Mouse (Mus musculus): Measurements from ENCODE around the gene Slc38a6. TPM values are rescaled to one million over a fixed set of nuclear protein-coding genes. Genes with fewer than 3 reads are reported as not detected.
A peak's percentile ranks its signal among the peaks of the same experiment; 100 is the strongest.

Slc38a6 gene
- polyA plus RNA-seq, 1 experiment from 2014 or later = 6.2 TPM

DNA sequence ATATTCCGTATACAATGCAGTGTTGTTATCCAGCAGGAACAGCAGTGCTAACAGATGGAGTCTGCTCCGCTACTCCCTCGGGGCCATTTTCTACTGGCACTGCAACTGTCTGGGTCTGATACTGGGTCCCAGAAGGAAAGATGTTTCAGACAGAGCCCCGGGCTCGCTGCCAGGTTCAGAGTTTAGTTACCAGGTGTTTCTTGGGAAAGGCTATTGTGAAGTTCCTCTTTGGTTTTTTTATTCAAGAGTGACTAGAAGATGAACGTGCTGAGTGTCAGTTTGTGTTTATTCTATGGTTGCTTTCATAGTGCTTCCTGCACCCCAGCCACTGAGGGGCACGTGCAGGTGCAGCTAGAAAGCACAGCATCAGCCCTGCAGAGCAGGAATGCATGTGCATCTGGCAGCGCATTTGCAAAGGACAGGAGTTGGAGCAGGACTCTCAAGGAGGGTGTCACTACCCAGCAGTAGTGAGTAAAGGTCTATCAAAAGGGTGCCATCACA is 47.5 kb downstream of the Slc38a6 start:
- Histone ChIP-seq H3K4me3 (replicated peaks; ENCODE audit: low read depth, low read length) (no peak overlapping the region), H3K27me3 (ENCODE audit: insufficient read depth, low read length) (no peaks in the 10 kb centered on the region), H3K9me3 (replicated peaks; ENCODE audit: low read length) (no peaks in the 10 kb centered on the region), H3K4me2 (ENCODE audit: low read length) (no peak overlapping the region), H3K9ac (ENCODE audit: low read depth, low read length) (no peak overlapping the region), H3K27ac (no peak overlapping the region), H3K36me3 (ENCODE audit: insufficient read depth, low read length) (no peaks in the 10 kb centered on the region; the same call in 1 of the 2 replicates), H3K4me1 (replicated peaks; ENCODE audit: insufficient read depth, low read length) (no peaks in the 10 kb centered on the region)
- no peak for TF ChIP-seq CTCF (IDR thresholded peaks at IDR 0.05; ENCODE audit: low read depth)
- DNase-seq (ENCODE audit: low spot score) (no peak), ATAC-seq (replicated peaks; ENCODE audit: low FRiP score, low read depth) (no peak)
- WGBS = 67% methylated on average over 8 of the region's 8 CpGs

DNA sequence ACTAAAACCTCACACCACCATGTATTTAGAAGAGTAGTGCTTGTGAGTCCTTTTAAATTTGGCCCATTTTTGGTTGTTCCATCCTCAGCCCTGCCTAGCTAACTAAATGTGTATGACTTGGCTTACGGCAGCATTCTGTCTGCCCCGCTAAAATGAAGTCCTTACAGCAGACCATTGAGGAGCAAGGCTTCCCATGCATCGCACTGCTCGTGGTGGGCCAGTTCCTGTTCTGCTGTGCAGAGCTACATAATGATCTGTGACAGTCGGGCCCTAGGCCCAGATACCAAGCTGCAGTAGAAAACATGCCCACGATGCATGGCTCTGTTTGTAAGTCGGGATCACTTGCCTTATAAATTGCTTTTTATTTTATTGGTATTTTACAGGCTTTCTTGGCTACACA is 50.5 kb downstream of the Slc38a6 start:
- no peak overlapping the region for H3K27ac ChIP-seq
- 88% methylated on average over 7 of the region's 7 CpGs for WGBS
- H3K4me3 ChIP-seq (replicated peaks; ENCODE audit: low read depth, low read length) = no peak overlapping the region
- no peaks in the 10 kb centered on the region for H3K27me3 ChIP-seq (ENCODE audit: insufficient read depth, low read length)
- ATAC-seq (replicated peaks; ENCODE audit: low FRiP score, low read depth) (no peak), DNase-seq (ENCODE audit: low spot score) (no peak)
- no peaks in the 10 kb centered on the region for H3K4me1 ChIP-seq (replicated peaks; ENCODE audit: insufficient read depth, low read length)
- no peaks in the 10 kb centered on the region for H3K9me3 ChIP-seq (replicated peaks; ENCODE audit: low read length)
- TF ChIP-seq CTCF (IDR thresholded peaks at IDR 0.05; ENCODE audit: low read depth) = no peak
- no peak overlapping the region for H3K4me2 ChIP-seq (ENCODE audit: low read length)
- H3K36me3 ChIP-seq (ENCODE audit: insufficient read depth, low read length) = no peaks in the 10 kb centered on the region; the same call in 1 of the 2 replicates
- H3K9ac ChIP-seq (ENCODE audit: low read depth, low read length) = no peak overlapping the region

DNA sequence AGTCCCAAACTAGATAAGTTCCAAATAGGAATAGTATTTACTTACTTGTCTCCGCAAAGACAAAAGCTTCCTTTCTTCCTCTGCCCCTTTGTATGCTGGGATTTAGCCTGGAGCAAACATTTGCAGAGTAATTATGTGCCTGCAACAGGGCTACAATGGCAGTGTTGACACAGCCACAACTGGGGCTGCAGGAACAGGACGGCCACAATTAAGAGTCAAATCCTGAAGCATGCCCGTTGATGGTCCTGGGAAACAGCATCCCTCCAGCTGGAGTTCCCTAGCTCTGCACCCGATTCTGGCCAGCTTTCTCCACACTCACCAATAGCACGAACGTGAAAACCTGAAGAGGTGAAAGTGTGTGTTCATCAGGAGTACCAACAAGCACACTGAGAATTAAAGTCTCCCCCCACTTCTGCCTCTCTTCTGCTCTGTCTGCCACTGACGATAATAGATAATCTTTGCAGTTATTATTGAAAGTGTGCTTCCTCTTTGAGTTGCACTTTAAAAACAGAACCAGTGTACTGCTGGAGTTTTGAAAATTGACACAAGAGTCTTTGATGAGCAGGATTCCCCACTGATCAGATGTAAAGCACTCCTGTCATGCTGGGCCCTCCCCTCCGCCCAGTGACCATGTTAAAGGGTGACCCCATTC is 54.2 kb downstream of the Slc38a6 start:
- Histone ChIP-seq H3K36me3 (ENCODE audit: insufficient read depth, low read length) (peaks cover 7% of the 10 kb centered on the region; the same call in 1 of the 2 replicates), H3K4me1 (replicated peaks; ENCODE audit: insufficient read depth, low read length) (no peaks in the 10 kb centered on the region), H3K9ac (ENCODE audit: low read depth, low read length) (no peak overlapping the region), H3K4me3 (replicated peaks; ENCODE audit: low read depth, low read length) (no peak overlapping the region), H3K27me3 (ENCODE audit: insufficient read depth, low read length) (no peaks in the 10 kb centered on the region), H3K27ac (no peak overlapping the region), H3K9me3 (replicated peaks; ENCODE audit: low read length) (no peaks in the 10 kb centered on the region), H3K4me2 (ENCODE audit: low read length) (no peak overlapping the region)
- ATAC-seq (replicated peaks; ENCODE audit: low FRiP score, low read depth) = no peak
- WGBS = 47% methylated on average over 8 of the region's 8 CpGs
- no peak for TF ChIP-seq CTCF (IDR thresholded peaks at IDR 0.05; ENCODE audit: low read depth)
- DNase-seq (ENCODE audit: low spot score) = no peak

DNA sequence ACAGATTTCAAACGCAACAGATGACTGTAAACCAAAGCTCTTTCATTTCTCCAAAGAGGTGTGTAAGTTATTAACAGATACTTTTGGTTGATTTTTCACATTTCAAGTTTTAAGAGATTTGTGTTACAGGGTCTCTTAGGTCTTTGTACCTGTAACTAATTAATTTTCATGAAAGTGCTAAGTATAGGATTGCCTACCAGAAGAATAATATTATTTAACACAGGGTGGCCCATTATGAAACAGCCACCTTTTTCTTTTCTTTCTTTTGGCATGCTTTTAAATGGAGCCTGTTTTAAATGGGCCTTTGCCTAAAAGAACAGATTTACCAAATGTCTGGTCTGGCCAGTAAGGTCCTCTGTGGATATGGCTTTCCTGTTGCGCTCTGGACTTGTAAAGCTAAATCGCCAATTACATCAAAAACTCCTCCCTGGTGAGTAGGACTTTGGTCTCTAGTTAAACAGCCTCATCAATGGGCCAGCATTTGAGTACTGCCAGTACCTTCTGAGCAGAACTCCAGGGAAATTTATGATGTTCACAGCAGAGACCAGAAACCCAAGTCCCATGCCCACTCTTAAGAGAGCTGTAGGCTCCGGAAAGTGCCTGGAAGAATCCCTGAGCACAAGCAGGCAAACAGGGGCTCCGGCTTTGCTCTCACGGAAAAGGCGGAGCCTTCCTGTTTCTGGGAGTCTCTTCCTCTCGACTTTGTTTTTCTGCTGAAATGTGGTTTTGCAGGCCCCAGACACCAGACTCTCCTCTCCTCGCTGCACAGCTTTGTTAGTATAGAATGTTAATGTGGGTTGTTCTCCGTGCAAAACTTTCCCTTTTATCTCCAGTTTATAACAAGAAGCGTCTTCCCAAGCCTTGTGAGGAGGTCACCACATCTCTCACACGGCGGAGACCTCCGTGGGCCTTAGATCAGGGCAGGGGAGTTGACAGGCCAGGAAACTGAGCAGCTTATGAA is 55.4 kb downstream of the Slc38a6 start:
- H3K9me3 ChIP-seq (replicated peaks; ENCODE audit: low read length) = no peaks in the 10 kb centered on the region
- ATAC-seq (replicated peaks; ENCODE audit: low FRiP score, low read depth) (no peak), DNase-seq (ENCODE audit: low spot score) (peak; percentile 56)
- peaks cover 7% of the 10 kb centered on the region; the same call in 1 of the 2 replicates for H3K36me3 ChIP-seq (ENCODE audit: insufficient read depth, low read length)
- H3K27ac ChIP-seq = peak overlapping the region; percentile 81
- no peak overlapping the region for H3K9ac ChIP-seq (ENCODE audit: low read depth, low read length)
- TF ChIP-seq CTCF (IDR thresholded peaks at IDR 0.05; ENCODE audit: low read depth) = no peak
- H3K4me2 ChIP-seq (ENCODE audit: low read length) = no peak overlapping the region
- H3K27me3 ChIP-seq (ENCODE audit: insufficient read depth, low read length) = no peaks in the 10 kb centered on the region
- no peak overlapping the region for H3K4me3 ChIP-seq (replicated peaks; ENCODE audit: low read depth, low read length)
- H3K4me1 ChIP-seq (replicated peaks; ENCODE audit: insufficient read depth, low read length) = no peaks in the 10 kb centered on the region
- 49% methylated on average over 14 of the region's 14 CpGs for WGBS

DNA sequence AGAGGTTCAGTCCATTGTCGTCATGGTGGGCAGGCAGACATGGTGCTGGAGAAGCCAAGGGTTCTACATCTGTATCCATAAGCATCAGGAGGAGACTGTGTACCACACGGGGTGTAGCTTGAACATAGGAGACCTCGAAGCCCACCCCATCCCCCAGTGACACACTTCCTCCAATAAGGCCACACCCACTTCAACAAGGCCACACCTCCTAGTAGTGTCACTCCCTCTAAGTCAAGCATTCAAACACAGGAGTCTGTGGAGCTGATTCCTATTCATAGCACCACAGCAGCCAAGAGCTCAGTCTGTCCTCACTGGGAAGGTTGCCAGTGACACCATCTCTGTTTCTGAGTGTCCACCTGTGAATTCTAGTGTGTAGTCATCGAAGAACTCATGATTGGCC is 57.7 kb downstream of the Slc38a6 start:
- Histone ChIP-seq H3K4me2 (ENCODE audit: low read length) (no peak overlapping the region), H3K36me3 (ENCODE audit: insufficient read depth, low read length) (0 out of 2 replicates have a peak, but pooled peaks cover 7% of the 10 kb centered on the region), H3K27me3 (ENCODE audit: insufficient read depth, low read length) (no peaks in the 10 kb centered on the region), H3K9ac (ENCODE audit: low read depth, low read length) (no peak overlapping the region), H3K9me3 (replicated peaks; ENCODE audit: low read length) (no peaks in the 10 kb centered on the region), H3K4me3 (replicated peaks; ENCODE audit: low read depth, low read length) (no peak overlapping the region), H3K27ac (no peak overlapping the region), H3K4me1 (replicated peaks; ENCODE audit: insufficient read depth, low read length) (no peaks in the 10 kb centered on the region)
- WGBS = 97% methylated on average over 4 of the region's 4 CpGs
- DNase-seq (ENCODE audit: low spot score) = no peak
- no peak for TF ChIP-seq CTCF (IDR thresholded peaks at IDR 0.05; ENCODE audit: low read depth)
- ATAC-seq (replicated peaks; ENCODE audit: low FRiP score, low read depth) = no peak

DNA sequence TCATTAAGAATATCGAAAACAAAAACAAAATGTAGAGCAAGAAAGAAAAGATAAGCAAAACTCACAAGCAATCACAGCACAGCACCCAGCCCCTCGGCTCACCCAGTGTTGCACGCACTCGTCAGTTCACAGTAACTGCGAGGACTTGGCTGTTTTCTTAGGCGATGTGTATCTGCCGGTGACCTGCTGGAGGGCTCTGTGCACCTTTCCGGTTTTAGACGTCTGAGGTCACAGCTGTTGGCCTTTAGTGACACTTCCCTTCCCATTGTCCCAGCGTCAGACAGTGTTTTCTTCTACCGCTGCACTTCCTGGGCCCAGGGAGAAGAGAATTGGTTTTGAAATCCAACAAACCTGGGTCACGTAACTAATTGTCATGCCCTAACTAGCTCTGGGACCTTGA is 58.6 kb downstream of the Slc38a6 start:
- TF ChIP-seq CTCF (IDR thresholded peaks at IDR 0.05; ENCODE audit: low read depth) = no peak
- ATAC-seq (replicated peaks; ENCODE audit: low FRiP score, low read depth) (no peak), DNase-seq (ENCODE audit: low spot score) (no peak)
- no peak overlapping the region for H3K4me2 ChIP-seq (ENCODE audit: low read length)
- 44% methylated on average over 12 of the region's 12 CpGs for WGBS
- H3K27ac ChIP-seq = no peak overlapping the region
- no peaks in the 10 kb centered on the region for H3K9me3 ChIP-seq (replicated peaks; ENCODE audit: low read length)
- H3K4me1 ChIP-seq (replicated peaks; ENCODE audit: insufficient read depth, low read length) = no peaks in the 10 kb centered on the region
- H3K27me3 ChIP-seq (ENCODE audit: insufficient read depth, low read length) = no peaks in the 10 kb centered on the region
- no peak overlapping the region for H3K9ac ChIP-seq (ENCODE audit: low read depth, low read length)
- 0 out of 2 replicates have a peak, but pooled peaks cover 7% of the 10 kb centered on the region for H3K36me3 ChIP-seq (ENCODE audit: insufficient read depth, low read length)
- H3K4me3 ChIP-seq (replicated peaks; ENCODE audit: low read depth, low read length) = no peak overlapping the region

All from kidney, postnatal 0 days (tissue).